Comparison of ENCODE assay signal across 19 mouse cellular contexts in genomic region chr6:146157099-146157498, GRCm38 (mm10).
"Had no signal": no experiment of that assay in that cellular context is flagged by ENCODE, and none has a peak within 500 bp of the region (broad histone marks: within the 10 kb centered on the region; RNA-seq: fewer than 3 reads in every experiment).

No protein-coding gene starts in this region.

- H3K4me2 ChIP-seq: limb, embryonic 13.5 days; liver, embryonic 12.5 days; liver, embryonic 15.5 days; lung, embryonic 15.5 days; midbrain, embryonic 12.5 days; midbrain, embryonic 15.5 days; neural tube, embryonic 12.5 days; neural tube, embryonic 15.5 days had no signal

- H3K4me1 ChIP-seq: limb, embryonic 10.5 days; liver, embryonic 12.5 days; liver, embryonic 15.5 days; lung, embryonic 15.5 days; midbrain, embryonic 12.5 days; midbrain, embryonic 15.5 days; neural tube, embryonic 12.5 days had no signal

- DNase-seq: kidney, adult 2 months; kidney, postnatal 25 days; liver; lung, adult 18-20 months; lung, postnatal 10 days; lung, postnatal 36 days; thymus, adult 18-20 months; thymus, postnatal 36 days had no signal

- ATAC-seq: liver, embryonic 12.5 days; midbrain, embryonic 15.5 days had no signal

- H3K9me3 ChIP-seq: limb, embryonic 10.5 days; limb, embryonic 13.5 days; liver, embryonic 12.5 days; liver, embryonic 15.5 days; lung, embryonic 15.5 days; megakaryocyte, embryonic 14.5 days; midbrain, embryonic 12.5 days; midbrain, embryonic 15.5 days; neural tube, embryonic 12.5 days; neural tube, embryonic 15.5 days had no signal

- H3K36me3 ChIP-seq: limb, embryonic 10.5 days; limb, embryonic 13.5 days; liver, embryonic 12.5 days; liver, embryonic 15.5 days; lung, embryonic 15.5 days; midbrain, embryonic 12.5 days; midbrain, embryonic 15.5 days; neural tube, embryonic 12.5 days; neural tube, embryonic 15.5 days had no signal

- H3K9ac ChIP-seq: limb, embryonic 13.5 days; liver, embryonic 12.5 days; liver, embryonic 15.5 days; lung, embryonic 15.5 days; midbrain, embryonic 12.5 days; midbrain, embryonic 15.5 days; neural tube, embryonic 12.5 days; neural tube, embryonic 15.5 days had no signal

- H3K27ac ChIP-seq: kidney, postnatal 0 days; limb, embryonic 10.5 days; limb, embryonic 13.5 days; liver, embryonic 12.5 days; liver, embryonic 15.5 days; lung, embryonic 15.5 days; midbrain, embryonic 12.5 days; midbrain, embryonic 15.5 days; neural tube, embryonic 12.5 days; neural tube, embryonic 15.5 days had no signal

- H3K4me3 ChIP-seq: limb, embryonic 10.5 days; limb, embryonic 13.5 days; liver, embryonic 12.5 days; liver, embryonic 15.5 days; lung, embryonic 15.5 days; megakaryocyte, embryonic 14.5 days; midbrain, embryonic 12.5 days; midbrain, embryonic 15.5 days; neural tube, embryonic 12.5 days; neural tube, embryonic 15.5 days had no signal

- H3K27me3 ChIP-seq: limb, embryonic 13.5 days; liver, embryonic 12.5 days; liver, embryonic 15.5 days; lung, embryonic 15.5 days; megakaryocyte, embryonic 14.5 days; midbrain, embryonic 12.5 days; midbrain, embryonic 15.5 days; neural tube, embryonic 12.5 days; neural tube, embryonic 15.5 days had no signal
